Mouse (Mus musculus): ENCODE results near the gene Gbe1.

Gene Gbe1

DNA sequence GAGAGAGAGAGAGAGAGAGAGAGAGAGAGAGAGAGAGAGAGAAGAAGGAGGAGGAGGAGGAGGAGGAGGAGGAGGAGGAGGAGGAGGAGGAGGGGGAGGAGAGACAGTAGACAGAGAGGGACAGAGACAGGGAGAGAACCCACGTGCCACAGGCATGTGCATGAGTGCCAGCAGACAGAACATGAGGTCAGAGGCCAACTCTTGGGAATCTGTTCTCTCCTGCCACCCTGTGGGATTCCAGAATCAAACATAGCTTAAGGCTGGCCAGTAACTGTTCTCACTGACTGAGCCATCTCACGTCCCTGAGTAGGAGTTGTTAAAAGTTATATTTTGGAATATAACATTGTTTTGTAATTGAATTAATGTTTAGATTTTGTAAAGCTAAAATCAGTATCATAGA, 39.3 kb downstream of the Gbe1 start:
- no peak for DNase-seq (ENCODE audit: low spot score)

- no peak for DNase-seq (ENCODE audit: low spot score)
These were observed 44.6 kb downstream of the Gbe1 start for GRCm38 (mm10) chr16:70358326-70358725.

- no peak for DNase-seq (ENCODE audit: low spot score)
These were observed 51.5 kb downstream of the Gbe1 start for GRCm38 (mm10) chr16:70365229-70365628.

DNA sequence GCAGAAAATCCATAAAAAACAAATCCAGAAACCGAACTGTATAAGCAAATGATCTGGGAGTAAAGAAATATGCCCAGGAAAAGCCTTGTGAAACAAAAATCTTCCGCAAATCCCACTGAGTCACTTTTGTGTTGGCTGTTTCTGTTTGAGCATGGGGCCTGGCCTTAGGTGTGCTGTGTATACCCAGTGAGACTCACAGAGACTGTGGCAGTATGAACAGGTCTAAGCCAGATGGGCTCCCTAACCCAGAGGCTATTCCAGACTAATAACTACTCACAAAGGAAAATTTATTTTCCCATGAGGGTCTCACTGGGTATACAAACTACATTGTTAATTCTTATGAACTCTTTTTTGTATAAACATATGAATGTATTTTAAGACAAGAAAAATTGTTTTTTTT, 67.3 kb downstream of the Gbe1 start:
- DNase-seq (ENCODE audit: low spot score), result no peak

DNA sequence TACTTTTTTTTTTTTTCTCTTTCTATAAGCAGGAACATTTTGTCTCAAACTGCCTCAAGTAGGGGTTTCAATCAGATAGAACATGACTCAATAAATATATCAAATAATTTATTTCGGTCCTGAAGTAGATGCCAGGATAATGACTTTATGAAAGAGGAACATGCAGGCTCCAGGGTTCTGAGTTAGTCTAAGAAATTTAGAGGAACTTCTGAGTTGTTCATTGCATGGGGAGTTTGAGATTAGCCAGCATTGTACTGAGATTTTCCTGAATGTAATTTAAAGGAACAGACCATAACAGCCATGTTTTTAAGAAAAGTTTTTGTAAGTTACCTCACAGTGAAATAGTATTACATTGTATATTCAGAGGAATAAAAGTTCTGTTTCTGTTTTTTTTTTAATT, 71.7 kb downstream of the Gbe1 start:
- DNase-seq (ENCODE audit: low spot score), result no peak

- no peak for DNase-seq (ENCODE audit: low spot score)
These were observed 73.6 kb downstream of the Gbe1 start for GRCm38 (mm10) chr16:70387385-70387784.

DNA sequence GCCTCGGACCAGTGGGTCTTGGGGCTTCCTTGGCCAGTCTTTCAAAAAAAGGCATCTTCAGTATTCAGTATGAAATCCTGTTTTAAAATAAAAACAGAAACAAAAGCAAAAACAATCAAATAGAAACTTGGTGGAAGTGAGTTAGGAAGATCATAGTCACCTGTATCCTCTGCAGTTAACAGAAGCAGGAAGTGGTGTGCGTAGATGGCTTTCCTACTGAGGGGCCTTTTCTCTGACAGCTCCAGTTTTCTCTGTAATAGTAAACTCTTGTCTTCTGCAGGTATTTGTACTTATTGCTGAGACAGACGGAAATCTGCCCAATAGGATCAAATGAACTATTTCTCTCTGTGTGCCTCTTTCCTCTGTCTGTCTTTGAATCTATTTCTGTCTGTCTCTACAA, 81.5 kb downstream of the Gbe1 start:
- DNase-seq (ENCODE audit: low spot score), result no peak

- no peak for DNase-seq (ENCODE audit: low spot score)
These were observed 94.0 kb downstream of the Gbe1 start for GRCm38 (mm10) chr16:70407780-70408179.

GRCm38 (mm10) chr16:70421077-70421476, 107.3 kb downstream of the Gbe1 start:
- DNase-seq (ENCODE audit: low spot score), result no peak

- no peak for DNase-seq (ENCODE audit: low spot score)
These were observed 135.8 kb downstream of the Gbe1 start for GRCm38 (mm10) chr16:70449520-70449919.

GRCm38 (mm10) chr16:70475583-70475982, 161.8 kb downstream of the Gbe1 start:
- no peak for DNase-seq (ENCODE audit: low spot score)

DNA sequence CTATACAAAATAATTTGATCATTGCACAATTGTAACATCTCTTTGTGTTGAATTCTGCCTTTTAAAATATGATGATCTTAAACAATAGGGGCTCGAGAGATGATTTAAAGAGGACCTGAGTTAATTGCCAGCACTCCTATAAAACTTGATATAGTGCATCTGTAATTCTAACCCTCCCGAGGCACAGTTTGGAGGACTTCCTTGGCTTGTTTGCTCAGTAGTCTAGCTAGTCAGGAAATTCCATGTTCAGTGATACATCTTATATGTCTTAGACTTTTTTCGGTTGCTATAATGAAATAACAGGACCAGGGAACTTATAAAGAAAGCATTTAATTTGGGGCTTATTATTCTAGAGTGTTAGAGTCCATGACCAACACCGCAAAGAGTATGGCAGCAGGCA, 162.4 kb downstream of the Gbe1 start:
- DNase-seq (ENCODE audit: low spot score), result no peak

- no peak for DNase-seq (ENCODE audit: low spot score)
These were observed 166.7 kb downstream of the Gbe1 start for GRCm38 (mm10) chr16:70480494-70480893.

DNA sequence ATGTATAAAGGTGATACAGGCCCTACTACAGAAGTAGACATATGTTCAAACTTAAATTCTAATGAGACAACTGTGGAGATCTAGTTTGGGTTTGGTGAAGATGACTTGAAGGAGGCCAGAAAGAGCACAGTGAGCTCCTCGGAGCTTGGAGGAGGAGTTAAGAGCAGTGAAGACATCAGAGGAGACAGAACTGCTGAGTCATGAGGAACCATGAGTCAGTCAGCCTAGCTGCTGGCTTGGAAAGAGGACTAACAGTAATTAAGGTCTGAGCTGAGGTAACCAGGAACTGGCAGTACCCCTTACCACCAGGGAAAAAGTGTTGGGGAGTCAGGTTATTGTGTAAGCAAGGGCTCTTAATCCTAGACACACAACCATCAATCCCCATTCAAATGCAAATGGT, 192.7 kb downstream of the Gbe1 start:
- no peak for DNase-seq (ENCODE audit: low spot score)

- DNase-seq (ENCODE audit: low spot score), result no peak
These were observed 197.2 kb downstream of the Gbe1 start for GRCm38 (mm10) chr16:70510938-70511337.

DNA sequence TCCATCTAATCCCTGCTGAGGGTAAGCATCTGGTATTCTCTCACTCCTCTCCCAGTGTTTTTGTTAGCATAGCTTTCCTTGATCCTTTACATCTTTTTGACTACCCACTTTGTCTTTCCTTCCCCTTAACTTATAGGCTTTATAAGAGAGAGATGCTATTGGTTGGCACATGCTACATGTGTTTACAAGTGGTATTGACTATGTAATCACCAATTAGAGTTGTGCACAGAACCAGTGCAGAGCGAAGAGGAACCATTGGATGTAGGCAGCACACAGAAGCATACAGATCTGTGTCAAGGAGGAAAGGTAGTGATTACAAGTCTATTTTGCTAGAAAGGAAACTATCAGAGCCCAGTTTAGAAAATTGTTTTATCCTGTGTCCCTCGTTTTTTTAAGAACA, 209.1 kb downstream of the Gbe1 start:
- DNase-seq (ENCODE audit: low spot score), result no peak

DNA sequence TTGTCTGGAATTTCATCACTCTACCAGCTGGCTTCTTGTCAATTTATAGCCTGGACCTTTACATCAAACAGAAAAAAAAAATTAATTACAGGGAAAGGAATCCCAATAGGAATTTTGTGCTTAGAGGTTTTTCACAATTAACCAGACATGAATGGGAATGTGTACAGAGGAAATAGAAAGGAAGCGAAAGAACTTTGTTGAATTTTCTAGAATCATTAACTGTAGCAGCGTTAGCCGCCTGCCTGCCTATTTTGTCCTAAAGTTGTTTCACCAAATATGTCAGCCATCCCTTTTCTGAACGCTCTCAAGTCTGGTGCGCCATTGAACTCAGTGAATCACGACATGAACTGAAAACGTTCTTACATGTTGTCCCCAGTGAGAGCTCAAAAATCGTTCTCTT, 209.8 kb downstream of the Gbe1 start:
- DNase-seq (ENCODE audit: low spot score), result no peak

DNA sequence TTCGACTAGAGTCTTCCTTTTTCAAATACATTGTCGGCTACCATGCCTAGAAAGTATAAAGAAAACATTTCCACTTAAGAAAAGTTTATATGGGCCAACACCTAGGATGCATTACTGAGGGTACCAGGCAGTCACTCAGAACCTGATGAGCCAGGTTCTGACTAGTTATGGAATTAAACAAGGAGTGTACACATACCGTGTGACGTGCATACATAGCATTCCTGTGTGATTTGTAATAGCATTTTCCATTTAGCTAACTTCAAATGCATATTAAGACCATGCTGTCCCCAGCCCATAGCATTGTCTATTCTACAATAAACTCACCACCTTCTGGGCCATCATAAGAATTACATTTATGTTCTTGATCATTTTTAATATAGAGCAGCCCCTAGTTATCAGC, 210.5 kb downstream of the Gbe1 start:
- no peak for DNase-seq (ENCODE audit: low spot score)

DNA sequence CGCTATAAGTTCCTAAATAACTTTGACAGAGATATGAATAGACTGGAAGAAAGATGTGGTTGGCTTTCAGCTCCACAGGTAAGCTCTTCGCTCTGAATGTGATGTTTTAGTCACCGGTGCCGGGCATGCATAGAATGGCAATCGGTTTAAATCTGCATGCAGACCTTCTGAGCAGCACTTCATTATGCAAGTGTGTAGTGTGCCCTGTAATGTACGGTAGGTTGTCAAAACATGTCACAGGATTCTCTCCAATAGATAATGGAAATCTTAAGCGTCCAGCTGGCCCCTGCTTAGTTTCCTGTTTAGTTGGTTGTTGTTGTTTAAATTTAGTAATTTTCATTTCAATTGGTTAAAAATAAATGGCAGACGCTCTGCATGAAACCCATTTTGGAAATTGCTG, 213.5 kb downstream of the Gbe1 start:
- no peak for DNase-seq (ENCODE audit: low spot score)

- DNase-seq (ENCODE audit: low spot score), result no peak
These were observed 221.5 kb downstream of the Gbe1 start for GRCm38 (mm10) chr16:70535224-70535623.

DNA sequence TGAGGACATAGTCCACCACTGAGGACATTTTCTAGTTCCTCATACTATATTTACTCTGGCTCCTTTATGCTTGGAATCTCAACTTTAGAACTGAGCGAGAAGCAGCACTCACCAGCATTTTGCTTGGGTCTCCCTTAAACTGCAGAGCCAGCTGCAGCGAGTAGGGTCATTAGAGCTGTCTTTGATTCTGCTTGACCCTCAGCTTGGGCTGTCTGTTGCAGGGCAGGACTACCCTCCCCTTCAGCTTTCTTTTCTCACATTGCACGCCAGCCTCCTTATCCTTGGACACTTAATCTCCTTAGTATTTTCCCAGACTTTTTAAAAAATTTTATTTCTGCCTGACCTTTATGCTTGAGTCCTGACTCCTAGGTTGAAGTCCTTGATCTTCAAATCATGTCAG, 237.1 kb downstream of the Gbe1 start:
- DNase-seq (ENCODE audit: low spot score), result no peak

GRCm38 (mm10) chr16:70561635-70562348, 248.0 kb downstream of the Gbe1 start:
- DNase-seq (ENCODE audit: low spot score), result peak; percentile 65

DNA sequence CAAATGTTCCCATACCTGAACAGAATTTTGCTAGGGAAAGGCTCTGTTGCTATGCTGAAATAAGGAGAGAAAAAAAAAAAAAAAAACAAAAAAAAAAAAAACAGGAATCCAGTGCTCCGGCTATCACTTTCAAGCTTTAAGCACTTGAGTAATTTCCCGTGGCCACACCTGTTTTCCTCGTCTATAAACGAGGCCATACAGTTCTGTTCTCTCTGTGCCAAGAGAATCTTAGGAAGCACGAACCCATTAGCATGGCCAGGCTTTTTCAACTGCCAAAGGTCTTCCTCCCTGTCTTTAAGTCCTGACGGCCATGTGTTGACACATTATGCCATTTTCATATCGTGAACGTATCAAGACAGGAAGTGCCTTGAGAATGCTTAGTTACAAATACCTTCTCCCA, 248.8 kb downstream of the Gbe1 start:
- no peak for DNase-seq (ENCODE audit: low spot score)

DNA sequence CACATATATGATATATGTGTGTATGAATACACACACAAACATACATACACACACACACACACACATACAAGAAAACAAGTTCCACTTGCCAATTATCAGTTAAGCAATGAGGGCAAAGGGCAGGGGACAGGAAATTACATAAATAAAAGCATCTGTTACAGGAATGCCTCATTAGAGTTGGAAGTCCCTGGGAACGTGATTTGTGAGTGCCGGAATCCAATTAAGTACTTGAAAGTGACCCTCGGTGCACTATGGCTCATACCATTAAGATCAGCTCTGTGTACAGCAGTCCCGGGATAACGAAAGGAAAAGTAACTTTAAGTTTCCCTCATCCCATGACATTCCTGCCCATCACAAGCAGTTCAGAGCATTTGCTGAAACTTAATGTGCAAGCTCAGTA, 249.7 kb downstream of the Gbe1 start:
- DNase-seq (ENCODE audit: low spot score), result no peak
